Mouse (Mus musculus) forebrain, embryonic 13.5 days (tissue): ENCODE results near the gene Ctu1. TPM values are rescaled to one million over a fixed set of nuclear protein-coding genes. Genes with fewer than 3 reads are reported as not detected.

Experiments
- ATAC-seq: fragments of 200-750 bp; cut with Nextera tagmentation; 2 replicates; pipeline ENCODE4 v1.8.0; 2017
- H3K27ac ChIP-seq: fragments of 300-500 bp; sonication (generic); 2 replicates; pipeline ENCODE4 v1.5.1; 2015; ENCODE audit warnings: inconsistent platforms, mild to moderate bottlenecking, moderate library complexity
- H3K27me3 ChIP-seq: fragments of 300-500 bp; sonication (generic); 2 replicates; pipeline ENCODE4 v1.6.1; 2015; ENCODE audit warnings: mild to moderate bottlenecking, inconsistent platforms
- H3K36me3 ChIP-seq: fragments of 300-500 bp; sonication (generic); 2 replicates; pipeline ENCODE4 v1.6.1; 2015; ENCODE audit warnings: mild to moderate bottlenecking, inconsistent platforms; ENCODE audit not compliant: poor library complexity, severe bottlenecking
- H3K4me1 ChIP-seq: fragments of 300-500 bp; sonication (generic); 2 replicates; pipeline ENCODE4 v1.6.1; 2015; ENCODE audit warnings: inconsistent platforms
- H3K4me2 ChIP-seq: fragments of 300-500 bp; sonication (generic); 2 replicates; pipeline ENCODE4 v1.6.1; 2015; ENCODE audit warnings: inconsistent platforms, mild to moderate bottlenecking, moderate library complexity
- H3K4me3 ChIP-seq: fragments of 300-500 bp; sonication (generic); 2 replicates; pipeline ENCODE4 v1.5.1; 2015; ENCODE audit warnings: mild to moderate bottlenecking, inconsistent platforms
- H3K9ac ChIP-seq: fragments of 300-500 bp; sonication (generic); 2 replicates; pipeline ENCODE4 v1.6.1; 2015; ENCODE audit warnings: mild to moderate bottlenecking, inconsistent platforms
- H3K9me3 ChIP-seq: fragments of 300-500 bp; sonication (generic); replicated peaks from 2 replicates; pipeline ENCODE4 v1.6.1; 2016; ENCODE audit warnings: inconsistent platforms
- WGBS: fragments of 180-500 bp; shearing (Covaris S2); methylation state at CpG from one replicate; pipeline ENCODE4 v1.1.7; 2015; 5-methylcytosine and 5-hydroxymethylcytosine counted together
- polyA plus RNA-seq: library from polyadenylated mRNA; unstranded; fragments of >200 nt; fragmentation: Nextera tagmentation; extraction: Ambion mirVana; gene quantifications from 2 replicates; pipeline ENCODE4 v1.2.1, GENCODE M21; 2015

The Ctu1 gene
- 20.2 and 23.1 TPM in 2 replicates for polyA plus RNA-seq

GRCm38 (mm10) chr7:43671809-43672580, at the start of gene Ctu1:
Gene Ctu1 (plus strand): TSS chr7:43672016.
- H3K4me1 ChIP-seq, result peaks cover 11% of the 10 kb centered on the region
- peak within 1 kb of the TSS; percentile 86 for H3K4me2 ChIP-seq
- H3K27ac ChIP-seq, result no peak within 1 kb of the TSS; the same call in 1 of the 2 replicates
- peak within 1 kb of the TSS; percentile 66 for H3K4me3 ChIP-seq
- H3K27me3 ChIP-seq, result no peaks in the 10 kb centered on the region
- peak within 1 kb of the TSS; percentile 79 for H3K9ac ChIP-seq
- H3K36me3 ChIP-seq, result peaks cover 28% of the 10 kb centered on the region
- peak; percentile 96 for ATAC-seq
- WGBS, result under 1% methylated on average over 26 of the region's 26 CpGs
- H3K9me3 ChIP-seq, result no peaks in the 10 kb centered on the region

- H3K9me3 ChIP-seq, result no peaks in the 10 kb centered on the region
- no peak overlapping the region for H3K27ac ChIP-seq
- no peak overlapping the region for H3K4me3 ChIP-seq
- H3K4me2 ChIP-seq, result no peak overlapping the region
- WGBS, result 83% methylated on average over 7 of the region's 7 CpGs
- no peaks in the 10 kb centered on the region for H3K36me3 ChIP-seq
- no peaks in the 10 kb centered on the region for H3K27me3 ChIP-seq
- no peak overlapping the region for H3K9ac ChIP-seq
- H3K4me1 ChIP-seq, result no peaks in the 10 kb centered on the region
- no peak for ATAC-seq
These were observed 48.9 kb upstream of the Ctu1 start for GRCm38 (mm10) chr7:43622927-43623326.

GRCm38 (mm10) chr7:43623819-43624218, 48.0 kb upstream of the Ctu1 start:
- H3K9ac ChIP-seq, result no peak overlapping the region
- H3K27ac ChIP-seq, result no peak overlapping the region
- no peaks in the 10 kb centered on the region for H3K9me3 ChIP-seq
- H3K4me1 ChIP-seq, result no peaks in the 10 kb centered on the region
- 17% methylated on average over 10 of the region's 10 CpGs for WGBS
- H3K4me2 ChIP-seq, result no peak overlapping the region
- H3K4me3 ChIP-seq, result no peak overlapping the region
- no peak for ATAC-seq
- H3K27me3 ChIP-seq, result no peaks in the 10 kb centered on the region
- H3K36me3 ChIP-seq, result no peaks in the 10 kb centered on the region

- H3K4me1 ChIP-seq, result no peaks in the 10 kb centered on the region
- H3K27me3 ChIP-seq, result no peaks in the 10 kb centered on the region
- H3K9me3 ChIP-seq, result no peaks in the 10 kb centered on the region
- no peak overlapping the region for H3K4me3 ChIP-seq
- no peak overlapping the region for H3K27ac ChIP-seq
- H3K36me3 ChIP-seq, result no peaks in the 10 kb centered on the region
- 52% methylated on average over 3 of the region's 3 CpGs for WGBS
- no peak for ATAC-seq
- no peak overlapping the region for H3K9ac ChIP-seq
- H3K4me2 ChIP-seq, result no peak overlapping the region
These were observed 46.8 kb upstream of the Ctu1 start for GRCm38 (mm10) chr7:43625065-43625464.

- no peak overlapping the region for H3K4me2 ChIP-seq
- no peaks in the 10 kb centered on the region for H3K4me1 ChIP-seq
- ATAC-seq, result no peak
- no peak overlapping the region for H3K27ac ChIP-seq
- H3K27me3 ChIP-seq, result no peaks in the 10 kb centered on the region
- H3K4me3 ChIP-seq, result no peak overlapping the region
- no peaks in the 10 kb centered on the region for H3K9me3 ChIP-seq
- H3K9ac ChIP-seq, result no peak overlapping the region
- H3K36me3 ChIP-seq, result no peaks in the 10 kb centered on the region
- WGBS, result 85% methylated on average over 8 of the region's 8 CpGs
These were observed 45.9 kb upstream of the Ctu1 start for GRCm38 (mm10) chr7:43625794-43626422.

- Histone ChIP-seq H3K4me2 (no peak overlapping the region), H3K9me3 (no peaks in the 10 kb centered on the region), H3K36me3 (no peaks in the 10 kb centered on the region), H3K27me3 (no peaks in the 10 kb centered on the region), H3K9ac (no peak overlapping the region), H3K4me1 (no peaks in the 10 kb centered on the region), H3K4me3 (no peak overlapping the region), H3K27ac (no peak overlapping the region)
- 76% methylated on average over 4 of the region's 4 CpGs for WGBS
- no peak for ATAC-seq
These were observed 37.9 kb upstream of the Ctu1 start for GRCm38 (mm10) chr7:43633940-43634339.

GRCm38 (mm10) chr7:43634500-43634899, 37.3 kb upstream of the Ctu1 start, which contains the start of gene Ceacam18:
Gene Ceacam18 (plus strand): TSS chr7:43634707.
- WGBS, result 80% methylated on average over 6 of the region's 6 CpGs

GRCm38 (mm10) chr7:43636194-43636593, 35.6 kb upstream of the Ctu1 start:
- no peaks in the 10 kb centered on the region for H3K27me3 ChIP-seq
- H3K4me1 ChIP-seq, result no peaks in the 10 kb centered on the region
- H3K9me3 ChIP-seq, result no peaks in the 10 kb centered on the region
- H3K27ac ChIP-seq, result no peak overlapping the region
- WGBS, result 61% methylated on average over 2 of the region's 2 CpGs
- H3K4me2 ChIP-seq, result no peak overlapping the region
- H3K9ac ChIP-seq, result no peak overlapping the region
- no peaks in the 10 kb centered on the region for H3K36me3 ChIP-seq
- no peak for ATAC-seq
- no peak overlapping the region for H3K4me3 ChIP-seq

More at GRCm38 (mm10) chr7:43634500-43634899, 37.3 kb upstream of the Ctu1 start, which contains the start of gene Ceacam18:
- Histone ChIP-seq H3K4me2 (no peak within 1 kb of the TSS), H3K27ac (no peak within 1 kb of the TSS), H3K4me3 (no peak within 1 kb of the TSS), H3K9me3 (no peaks in the 10 kb centered on the region), H3K36me3 (no peaks in the 10 kb centered on the region), H3K27me3 (no peaks in the 10 kb centered on the region), H3K9ac (no peak within 1 kb of the TSS), H3K4me1 (no peaks in the 10 kb centered on the region)
- no peak for ATAC-seq

GRCm38 (mm10) chr7:43637118-43637517, 34.7 kb upstream of the Ctu1 start:
- H3K27ac ChIP-seq, result no peak overlapping the region
- H3K4me2 ChIP-seq, result no peak overlapping the region
- H3K4me3 ChIP-seq, result no peak overlapping the region
- WGBS, result 75% methylated on average over 1 of the region's 1 CpGs
- no peaks in the 10 kb centered on the region for H3K36me3 ChIP-seq
- ATAC-seq, result no peak
- no peak overlapping the region for H3K9ac ChIP-seq
- no peaks in the 10 kb centered on the region for H3K27me3 ChIP-seq
- H3K4me1 ChIP-seq, result no peaks in the 10 kb centered on the region
- H3K9me3 ChIP-seq, result no peaks in the 10 kb centered on the region

GRCm38 (mm10) chr7:43642587-43642986, 29.2 kb upstream of the Ctu1 start:
- Histone ChIP-seq H3K27me3 (no peaks in the 10 kb centered on the region), H3K4me2 (no peak overlapping the region), H3K4me1 (no peaks in the 10 kb centered on the region), H3K9ac (no peak overlapping the region), H3K27ac (no peak overlapping the region), H3K4me3 (no peak overlapping the region), H3K9me3 (no peaks in the 10 kb centered on the region), H3K36me3 (no peaks in the 10 kb centered on the region)
- WGBS, result 92% methylated on average over 5 of the region's 5 CpGs
- no peak for ATAC-seq

- ATAC-seq, result no peak
- H3K4me2 ChIP-seq, result no peak overlapping the region
- 88% methylated on average over 17 of the region's 17 CpGs for WGBS
These were observed 28.7 kb upstream of the Ctu1 start for GRCm38 (mm10) chr7:43643046-43643652.

GRCm38 (mm10) chr7:43652683-43653082, 19.1 kb upstream of the Ctu1 start:
- H3K4me1 ChIP-seq, result no peaks in the 10 kb centered on the region
- WGBS, result 91% methylated on average over 6 of the region's 6 CpGs
- no peaks in the 10 kb centered on the region; the same call in 1 of the 2 replicates for H3K9me3 ChIP-seq
- no peak overlapping the region for H3K4me2 ChIP-seq
- no peaks in the 10 kb centered on the region for H3K36me3 ChIP-seq
- no peaks in the 10 kb centered on the region for H3K27me3 ChIP-seq
- no peak for ATAC-seq
- H3K4me3 ChIP-seq, result no peak overlapping the region
- H3K27ac ChIP-seq, result no peak overlapping the region
- no peak overlapping the region for H3K9ac ChIP-seq

More at GRCm38 (mm10) chr7:43643046-43643652, 28.7 kb upstream of the Ctu1 start:
- H3K27me3 ChIP-seq, result no peaks in the 10 kb centered on the region
- H3K36me3 ChIP-seq, result no peaks in the 10 kb centered on the region
- no peaks in the 10 kb centered on the region for H3K9me3 ChIP-seq
- H3K4me1 ChIP-seq, result no peaks in the 10 kb centered on the region
- H3K4me3 ChIP-seq, result no peak overlapping the region
- no peak overlapping the region for H3K9ac ChIP-seq
- no peak overlapping the region for H3K27ac ChIP-seq
